Mouse (Mus musculus): ENCODE measurements at regions not wholly inside any gene's neighbourhood (a gene's known extent, or its start where the extent isn't known, plus 50 kb on each side); places are given as distances from the start of the nearest gene placed in this dataset.
A peak's percentile ranks its signal among the peaks of the same experiment; 100 is the strongest.

- DNase-seq: no peak
These were observed 59.9 kb upstream of the Cd93 start for GRCm38 (mm10) chr2:148503143-148503854.

GRCm38 (mm10) chr2:148502321-148502720 is 59.0 kb upstream of the Cd93 start:
- DNase-seq: no peak

- no peak for DNase-seq
These were observed 57.0 kb upstream of the Cd93 start for GRCm38 (mm10) chr2:148500235-148500936.

GRCm38 (mm10) chr2:148497452-148498302 is 54.3 kb upstream of the Cd93 start:
- peak; percentile 5 to 17 for DNase-seq

- DNase-seq: no peak
These were observed 53.0 kb upstream of the Cd93 start for GRCm38 (mm10) chr2:148496151-148497040.

GRCm38 (mm10) chr2:148495485-148495884 is 52.1 kb upstream of the Cd93 start:
- DNase-seq: no peak

- no peak for DNase-seq
These were observed 49.9 kb upstream of the Cd93 start for GRCm38 (mm10) chr2:148493281-148493680.
